Mouse (Mus musculus): ENCODE results near the gene Mmrn1. TPM values are rescaled to one million over a fixed set of nuclear protein-coding genes. Genes with fewer than 3 reads are reported as not detected.

Mmrn1 gene
- polyA plus RNA-seq, 1 experiment from 2014 or later, result 4.9 TPM

- H3K9ac ChIP-seq (replicated peaks; ENCODE audit: low read depth, low read length), result no peak overlapping the region
- no peaks in the 10 kb centered on the region for H3K9me3 ChIP-seq (ENCODE audit: control insufficient read depth, low read depth, low read length)
- H3K27me3 ChIP-seq (ENCODE audit: control insufficient read depth, insufficient read depth, low read length), result no peaks in the 10 kb centered on the region
- no peak for ATAC-seq (ENCODE audit: insufficient number of reproducible peaks, insufficient read depth, low FRiP score, low read depth)
- 72% methylated on average over 6 of the region's 6 CpGs for WGBS
- H3K4me3 ChIP-seq (ENCODE audit: low read depth, low read length), result no peak overlapping the region
- no peaks in the 10 kb centered on the region for H3K4me1 ChIP-seq (ENCODE audit: control insufficient read depth, insufficient read depth, low read length)
- no peaks in the 10 kb centered on the region for H3K36me3 ChIP-seq (ENCODE audit: control insufficient read depth, insufficient read depth, low read length)
- H3K27ac ChIP-seq (ENCODE audit: low read length), result no peak overlapping the region
- H3K4me2 ChIP-seq (replicated peaks; ENCODE audit: low read depth, low read length), result no peak overlapping the region
Observed at GRCm38 (mm10) chr6:60995596-60995995, 70.8 kb downstream of the Mmrn1 start.

DNA sequence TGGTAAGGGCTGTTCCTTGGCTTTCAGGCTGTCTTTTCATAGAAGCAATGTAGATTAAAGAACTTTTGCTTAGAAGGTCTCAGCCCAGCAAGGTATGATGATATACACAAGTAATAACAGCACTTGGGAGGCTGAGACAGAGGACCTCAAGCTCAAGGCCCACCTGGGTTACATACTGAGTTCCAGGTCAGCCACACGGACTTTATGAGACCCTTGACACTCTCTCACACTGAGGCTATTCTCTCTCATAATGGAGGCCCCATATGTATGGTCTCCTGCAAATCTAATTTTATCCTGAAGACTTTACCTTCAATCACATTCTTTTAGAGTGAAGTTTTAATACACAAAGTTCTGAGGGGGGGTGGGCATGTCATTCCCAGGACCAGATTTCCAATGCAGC, 71.6 kb downstream of the Mmrn1 start:
- Histone ChIP-seq H3K9me3 (ENCODE audit: control insufficient read depth, low read depth, low read length) (0 out of 2 replicates have a peak, but pooled peaks cover 2% of the 10 kb centered on the region), H3K4me1 (ENCODE audit: control insufficient read depth, insufficient read depth, low read length) (no peaks in the 10 kb centered on the region), H3K27me3 (ENCODE audit: control insufficient read depth, insufficient read depth, low read length) (no peaks in the 10 kb centered on the region), H3K4me2 (replicated peaks; ENCODE audit: low read depth, low read length) (no peak overlapping the region), H3K9ac (replicated peaks; ENCODE audit: low read depth, low read length) (no peak overlapping the region), H3K27ac (ENCODE audit: low read length) (no peak overlapping the region), H3K4me3 (ENCODE audit: low read depth, low read length) (no peak overlapping the region), H3K36me3 (ENCODE audit: control insufficient read depth, insufficient read depth, low read length) (no peaks in the 10 kb centered on the region)
- ATAC-seq (ENCODE audit: insufficient number of reproducible peaks, insufficient read depth, low FRiP score, low read depth), result no peak
- 77% methylated on average over 1 of the region's 1 CpGs for WGBS

GRCm38 (mm10) chr6:61001003-61001790, 76.4 kb downstream of the Mmrn1 start:
- Histone ChIP-seq H3K9ac (replicated peaks; ENCODE audit: low read depth, low read length) (no peak overlapping the region), H3K4me2 (replicated peaks; ENCODE audit: low read depth, low read length) (no peak overlapping the region), H3K4me3 (ENCODE audit: low read depth, low read length) (no peak overlapping the region), H3K4me1 (ENCODE audit: control insufficient read depth, insufficient read depth, low read length) (no peaks in the 10 kb centered on the region), H3K9me3 (ENCODE audit: control insufficient read depth, low read depth, low read length) (0 out of 2 replicates have a peak, but pooled peaks cover 4% of the 10 kb centered on the region), H3K27me3 (ENCODE audit: control insufficient read depth, insufficient read depth, low read length) (no peaks in the 10 kb centered on the region), H3K27ac (ENCODE audit: low read length) (no peak overlapping the region), H3K36me3 (ENCODE audit: control insufficient read depth, insufficient read depth, low read length) (no peaks in the 10 kb centered on the region)
- 86% methylated on average over 6 of the region's 6 CpGs for WGBS
- no peak for ATAC-seq (ENCODE audit: insufficient number of reproducible peaks, insufficient read depth, low FRiP score, low read depth)

- 0 out of 2 replicates have a peak, but pooled peaks cover 4% of the 10 kb centered on the region for H3K9me3 ChIP-seq (ENCODE audit: control insufficient read depth, low read depth, low read length)
- no peaks in the 10 kb centered on the region for H3K4me1 ChIP-seq (ENCODE audit: control insufficient read depth, insufficient read depth, low read length)
- no peaks in the 10 kb centered on the region for H3K36me3 ChIP-seq (ENCODE audit: control insufficient read depth, insufficient read depth, low read length)
- no peak for ATAC-seq (ENCODE audit: insufficient number of reproducible peaks, insufficient read depth, low FRiP score, low read depth)
- no peaks in the 10 kb centered on the region for H3K27me3 ChIP-seq (ENCODE audit: control insufficient read depth, insufficient read depth, low read length)
- 69% methylated on average over 3 of the region's 3 CpGs for WGBS
- H3K27ac ChIP-seq (ENCODE audit: low read length), result no peak overlapping the region
- H3K4me3 ChIP-seq (ENCODE audit: low read depth, low read length), result no peak overlapping the region
- H3K9ac ChIP-seq (replicated peaks; ENCODE audit: low read depth, low read length), result no peak overlapping the region
- no peak overlapping the region for H3K4me2 ChIP-seq (replicated peaks; ENCODE audit: low read depth, low read length)
Observed at GRCm38 (mm10) chr6:61003916-61004765, 79.4 kb downstream of the Mmrn1 start.

DNA sequence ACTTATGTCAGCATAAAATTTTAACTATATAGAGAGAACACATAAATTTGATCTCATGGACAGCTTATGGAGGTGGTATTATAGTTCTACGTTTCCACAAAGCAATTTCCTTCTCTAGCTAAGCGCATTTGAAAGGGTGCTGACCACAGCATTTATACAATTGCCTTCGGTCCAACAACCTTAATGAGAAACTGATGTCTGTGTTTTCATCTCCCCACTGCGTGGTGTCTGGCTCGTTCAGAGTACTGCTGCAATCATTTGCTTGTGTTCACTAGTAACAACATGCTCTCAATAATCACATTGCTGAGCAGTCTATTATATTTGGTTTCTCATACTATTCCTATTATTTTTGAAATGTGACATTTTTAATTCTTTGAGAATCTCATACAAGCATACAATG, 89.0 kb downstream of the Mmrn1 start:
- Histone ChIP-seq H3K4me2 (replicated peaks; ENCODE audit: low read depth, low read length) (no peak overlapping the region), H3K36me3 (ENCODE audit: control insufficient read depth, insufficient read depth, low read length) (no peaks in the 10 kb centered on the region), H3K4me3 (ENCODE audit: low read depth, low read length) (no peak overlapping the region), H3K4me1 (ENCODE audit: control insufficient read depth, insufficient read depth, low read length) (no peaks in the 10 kb centered on the region), H3K27ac (ENCODE audit: low read length) (no peak overlapping the region), H3K27me3 (ENCODE audit: control insufficient read depth, insufficient read depth, low read length) (no peaks in the 10 kb centered on the region), H3K9me3 (ENCODE audit: control insufficient read depth, low read depth, low read length) (no peaks in the 10 kb centered on the region), H3K9ac (replicated peaks; ENCODE audit: low read depth, low read length) (no peak overlapping the region)
- ATAC-seq (ENCODE audit: insufficient number of reproducible peaks, insufficient read depth, low FRiP score, low read depth), result no peak
- WGBS, result 74% methylated on average over 5 of the region's 5 CpGs

DNA sequence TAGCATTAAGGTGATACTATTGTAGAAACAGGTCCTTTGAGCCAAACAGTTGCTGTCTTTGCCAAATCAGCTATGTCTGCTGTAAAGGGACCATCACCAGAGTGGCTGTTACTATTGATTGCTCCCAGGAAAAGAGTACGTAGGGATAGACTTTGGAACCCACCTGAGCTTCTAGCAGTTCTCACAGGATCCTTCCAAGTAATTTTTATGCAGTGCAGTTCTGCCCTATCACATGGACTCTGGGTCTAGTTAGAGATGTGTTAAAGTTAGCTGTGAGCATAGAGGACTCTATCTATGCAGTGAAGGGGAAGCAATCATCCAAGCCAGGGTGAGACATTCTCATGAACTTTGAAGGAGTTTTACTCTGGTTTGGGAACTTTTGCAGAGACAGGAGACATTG, 94.9 kb downstream of the Mmrn1 start:
- Histone ChIP-seq H3K27ac (ENCODE audit: low read length) (no peak overlapping the region), H3K4me3 (ENCODE audit: low read depth, low read length) (no peak overlapping the region), H3K4me1 (ENCODE audit: control insufficient read depth, insufficient read depth, low read length) (no peaks in the 10 kb centered on the region), H3K36me3 (ENCODE audit: control insufficient read depth, insufficient read depth, low read length) (no peaks in the 10 kb centered on the region), H3K9ac (replicated peaks; ENCODE audit: low read depth, low read length) (no peak overlapping the region), H3K9me3 (ENCODE audit: control insufficient read depth, low read depth, low read length) (no peaks in the 10 kb centered on the region), H3K4me2 (replicated peaks; ENCODE audit: low read depth, low read length) (no peak overlapping the region), H3K27me3 (ENCODE audit: control insufficient read depth, insufficient read depth, low read length) (no peaks in the 10 kb centered on the region)
- ATAC-seq (ENCODE audit: insufficient number of reproducible peaks, insufficient read depth, low FRiP score, low read depth), result no peak
- 66% methylated on average over 1 of the region's 1 CpGs for WGBS

DNA sequence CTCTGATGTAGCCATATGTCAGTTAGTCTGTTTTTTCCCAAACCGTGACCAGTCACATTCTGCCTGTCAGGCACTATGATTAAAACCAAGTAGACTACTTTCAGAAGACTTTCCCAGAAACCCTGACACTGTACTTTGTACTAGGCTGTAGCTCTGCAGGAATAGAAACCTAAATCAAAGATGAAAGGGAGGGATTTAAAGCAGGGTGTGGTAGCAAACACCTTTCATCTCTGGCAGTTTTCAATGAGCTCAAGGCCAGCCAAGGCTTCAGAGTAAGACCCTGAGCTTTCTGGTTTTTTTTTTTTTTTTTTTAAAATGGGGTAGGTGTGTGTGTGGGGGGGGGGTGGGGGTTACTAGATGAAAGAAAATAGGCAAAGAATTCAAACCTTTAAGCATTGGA, 96.2 kb downstream of the Mmrn1 start:
- no peaks in the 10 kb centered on the region for H3K9me3 ChIP-seq (ENCODE audit: control insufficient read depth, low read depth, low read length)
- no peak overlapping the region for H3K9ac ChIP-seq (replicated peaks; ENCODE audit: low read depth, low read length)
- H3K27ac ChIP-seq (ENCODE audit: low read length), result 0 out of 2 replicates have a peak overlapping the region, but pooled peaks have one; percentile 39
- no peaks in the 10 kb centered on the region for H3K27me3 ChIP-seq (ENCODE audit: control insufficient read depth, insufficient read depth, low read length)
- no peak overlapping the region for H3K4me3 ChIP-seq (ENCODE audit: low read depth, low read length)
- H3K4me2 ChIP-seq (replicated peaks; ENCODE audit: low read depth, low read length), result no peak overlapping the region
- 37% methylated on average over 1 of the region's 1 CpGs for WGBS
- no peaks in the 10 kb centered on the region for H3K36me3 ChIP-seq (ENCODE audit: control insufficient read depth, insufficient read depth, low read length)
- no peaks in the 10 kb centered on the region for H3K4me1 ChIP-seq (ENCODE audit: control insufficient read depth, insufficient read depth, low read length)
- ATAC-seq (ENCODE audit: insufficient number of reproducible peaks, insufficient read depth, low FRiP score, low read depth), result peak; percentile 75

- H3K27me3 ChIP-seq (ENCODE audit: control insufficient read depth, insufficient read depth, low read length), result no peaks in the 10 kb centered on the region
- ATAC-seq (ENCODE audit: insufficient number of reproducible peaks, insufficient read depth, low FRiP score, low read depth), result no peak
- no peak overlapping the region for H3K27ac ChIP-seq (ENCODE audit: low read length)
- no peak overlapping the region for H3K4me2 ChIP-seq (replicated peaks; ENCODE audit: low read depth, low read length)
- no peaks in the 10 kb centered on the region for H3K9me3 ChIP-seq (ENCODE audit: control insufficient read depth, low read depth, low read length)
- H3K4me3 ChIP-seq (ENCODE audit: low read depth, low read length), result no peak overlapping the region
- no peak overlapping the region for H3K9ac ChIP-seq (replicated peaks; ENCODE audit: low read depth, low read length)
- H3K4me1 ChIP-seq (ENCODE audit: control insufficient read depth, insufficient read depth, low read length), result no peaks in the 10 kb centered on the region
- WGBS, result 70% methylated on average over 1 of the region's 1 CpGs
- no peaks in the 10 kb centered on the region for H3K36me3 ChIP-seq (ENCODE audit: control insufficient read depth, insufficient read depth, low read length)
Observed at GRCm38 (mm10) chr6:61033251-61033650, 108.5 kb downstream of the Mmrn1 start.

All from stomach, embryonic 14.5 days (tissue).